Mouse (Mus musculus): ENCODE results near the gene Slc39a5.

- no peak for TF ChIP-seq POLR2A (IDR thresholded peaks at IDR 0.05; ENCODE audit: borderline replicate concordance, control insufficient read depth, low read depth, low read length)
- no peak for TF ChIP-seq CTCF (IDR thresholded peaks at IDR 0.05; ENCODE audit: control insufficient read depth, insufficient read depth, low read length)
Observed at GRCm38 (mm10) chr10:128424604-128425003, 23.6 kb upstream of the Slc39a5 start.
